Mouse (Mus musculus): ENCODE measurements around the gene Caprin2. TPM values are rescaled to one million over a fixed set of nuclear protein-coding genes. Genes with fewer than 3 reads are reported as not detected.

Gene Caprin2
- total RNA-seq, 1 experiment from 2014 or later, result 11.4 TPM

- 0 out of 2 replicates have a peak, but pooled peaks have one; percentile 7 for ATAC-seq (ENCODE audit: extremely low read depth, insufficient number of reproducible peaks, low FRiP score, poor library complexity, severe bottlenecking)
These were observed 907 bp downstream of the Caprin2 start for GRCm38 (mm10) chr6:148894888-148895772.

- no peak for ATAC-seq (ENCODE audit: extremely low read depth, insufficient number of reproducible peaks, low FRiP score, poor library complexity, severe bottlenecking)
These were observed 22.1 kb downstream of the Caprin2 start for GRCm38 (mm10) chr6:148873911-148874310.

- no peak for ATAC-seq (ENCODE audit: extremely low read depth, insufficient number of reproducible peaks, low FRiP score, poor library complexity, severe bottlenecking)
These were observed 50.4 kb downstream of the Caprin2 start for GRCm38 (mm10) chr6:148845629-148846028.

- no peak for ATAC-seq (ENCODE audit: extremely low read depth, insufficient number of reproducible peaks, low FRiP score, poor library complexity, severe bottlenecking)
These were observed 54.3 kb downstream of the Caprin2 start for GRCm38 (mm10) chr6:148841760-148842159.

GRCm38 (mm10) chr6:148838460-148838859 is 57.6 kb downstream of the Caprin2 start:
- no peak for ATAC-seq (ENCODE audit: extremely low read depth, insufficient number of reproducible peaks, low FRiP score, poor library complexity, severe bottlenecking)

GRCm38 (mm10) chr6:148831728-148832121 is 64.3 kb downstream of the Caprin2 start:
- no peak for ATAC-seq (ENCODE audit: extremely low read depth, insufficient number of reproducible peaks, low FRiP score, poor library complexity, severe bottlenecking)

GRCm38 (mm10) chr6:148830748-148831727 is 65.0 kb downstream of the Caprin2 start, which contains the start of gene Ipo8:
Gene Ipo8 (minus strand): TSS chr6:148831467.
- ATAC-seq (ENCODE audit: extremely low read depth, insufficient number of reproducible peaks, low FRiP score, poor library complexity, severe bottlenecking), result peak; percentile 98

- no peak for ATAC-seq (ENCODE audit: extremely low read depth, insufficient number of reproducible peaks, low FRiP score, poor library complexity, severe bottlenecking)
These were observed 65.7 kb downstream of the Caprin2 start for GRCm38 (mm10) chr6:148830355-148830747.

GRCm38 (mm10) chr6:148826119-148826518 is 69.9 kb downstream of the Caprin2 start:
- no peak for ATAC-seq (ENCODE audit: extremely low read depth, insufficient number of reproducible peaks, low FRiP score, poor library complexity, severe bottlenecking)

GRCm38 (mm10) chr6:148818624-148819343 is 77.3 kb downstream of the Caprin2 start:
- no peak for ATAC-seq (ENCODE audit: extremely low read depth, insufficient number of reproducible peaks, low FRiP score, poor library complexity, severe bottlenecking)

GRCm38 (mm10) chr6:148816751-148817150 is 79.3 kb downstream of the Caprin2 start:
- ATAC-seq (ENCODE audit: extremely low read depth, insufficient number of reproducible peaks, low FRiP score, poor library complexity, severe bottlenecking), result no peak

- ATAC-seq (ENCODE audit: extremely low read depth, insufficient number of reproducible peaks, low FRiP score, poor library complexity, severe bottlenecking), result no peak
These were observed 84.9 kb downstream of the Caprin2 start for GRCm38 (mm10) chr6:148811117-148811516.

- no peak for ATAC-seq (ENCODE audit: extremely low read depth, insufficient number of reproducible peaks, low FRiP score, poor library complexity, severe bottlenecking)
These were observed 96.3 kb downstream of the Caprin2 start for GRCm38 (mm10) chr6:148799773-148800172.

- ATAC-seq (ENCODE audit: extremely low read depth, insufficient number of reproducible peaks, low FRiP score, poor library complexity, severe bottlenecking), result no peak
These were observed 100.9 kb downstream of the Caprin2 start for GRCm38 (mm10) chr6:148795145-148795544.

Other genes with a start within 250 kb of the Caprin2 start
- gene Ipo8, start 64.8 kb downstream of the Caprin2 start, total RNA-seq (2017), result 46.0 and 50.0 TPM in 2 replicates
- 44.3 and 45.3 TPM in 2 replicates for gene Sinhcaf, start 50.2 kb upstream of the Caprin2 start, total RNA-seq (2017)
- gene Dennd5b, start 205.4 kb upstream of the Caprin2 start, total RNA-seq (2017), result 44.6 and 56.2 TPM in 2 replicates
- gene Gm10203, start 233.9 kb upstream of the Caprin2 start, total RNA-seq (2017), result not detected in 2 replicates
- gene Etfbkmt, start 243.6 kb upstream of the Caprin2 start, total RNA-seq (2017), result 22.7 and 28.6 TPM in 2 replicates

Measured in neutrophil, adult 5-6 weeks (primary cell).